Comparison of ENCODE assay signal across 11 mouse cellular contexts in genomic region chr11:72959924-72960679, GRCm38 (mm10). TPM values are rescaled to one million over a fixed set of nuclear protein-coding genes. Genes with fewer than 3 reads are reported as not detected.
DNase-seq lines count a peak whose midpoint lies in the region; ATAC-seq lines count a peak whose summit lies in the region.
"Had no signal": no experiment of that assay in that cellular context is flagged by ENCODE, and none has a peak within 500 bp of the region (broad histone marks: within the 10 kb centered on the region; RNA-seq: fewer than 3 reads in every experiment).

No protein-coding gene starts in this region.

- no peak overlapping the region for H3K27ac ChIP-seq in heart, embryonic 14.5 days (replicated peaks in 1 of 2; ENCODE audit: control insufficient read depth in 1 of 2, insufficient read depth in 1 of 2, low read depth in 2 of 2, low read length in 2 of 2)
- H3K27ac ChIP-seq in midbrain, embryonic 11.5 days (ENCODE audit: low read depth, low read length): no peak overlapping the region
- no peak overlapping the region for H3K27ac ChIP-seq in midbrain, embryonic 10.5 days (replicated peaks)
- H3K27ac ChIP-seq in limb, embryonic 10.5 days: no peak overlapping the region
- no peak overlapping the region for H3K27ac ChIP-seq in stomach, embryonic 16.5 days (ENCODE audit: low read length)
- H3K27ac ChIP-seq: forebrain, embryonic 10.5 days had no signal

- ATAC-seq in heart, embryonic 14.5 days (ENCODE audit: insufficient number of reproducible peaks, insufficient read depth, low FRiP score, low read depth): no peak
- ATAC-seq in midbrain, embryonic 11.5 days (ENCODE audit: low FRiP score): no peak
- no peak for ATAC-seq in stomach, embryonic 16.5 days (ENCODE audit: insufficient read depth, low FRiP score)

- no peak for DNase-seq in heart, postnatal 14 days
- DNase-seq in midbrain, embryonic 11.5 days (ENCODE audit: low spot score, missing footprints): peak; percentile 77
- no peak for DNase-seq in midbrain, embryonic 10.5 days (ENCODE audit: low spot score)
- no peak for DNase-seq in limb, embryonic 10.5 days (ENCODE audit: low spot score)
- DNase-seq in right cerebral cortex, postnatal 36 days (ENCODE audit: low spot score in 2 of 2): no peak
- DNase-seq in left cerebral cortex, adult 18-20 months (ENCODE audit: low spot score in 2 of 2): no peak
- DNase-seq: cerebellum, adult 2 months; layer of hippocampus, postnatal 36 days had no signal

- H3K36me3 ChIP-seq in heart, embryonic 14.5 days (ENCODE audit: control insufficient read depth, insufficient read depth, low read length): no peaks in the 10 kb centered on the region
- H3K36me3 ChIP-seq in midbrain, embryonic 11.5 days (ENCODE audit: control insufficient read depth, insufficient read depth, low read length): no peaks in the 10 kb centered on the region
- no peaks in the 10 kb centered on the region for H3K36me3 ChIP-seq in midbrain, embryonic 10.5 days
- no peaks in the 10 kb centered on the region for H3K36me3 ChIP-seq in limb, embryonic 10.5 days
- no peaks in the 10 kb centered on the region for H3K36me3 ChIP-seq in stomach, embryonic 16.5 days (ENCODE audit: control insufficient read depth, insufficient read depth, low read length)
- H3K36me3 ChIP-seq: forebrain, embryonic 10.5 days had no signal

- no peaks in the 10 kb centered on the region for H3K9me3 ChIP-seq in heart, embryonic 14.5 days (ENCODE audit: control insufficient read depth, low read length)
- no peaks in the 10 kb centered on the region for H3K9me3 ChIP-seq in midbrain, embryonic 11.5 days (ENCODE audit: control insufficient read depth, low read length)
- no peaks in the 10 kb centered on the region for H3K9me3 ChIP-seq in midbrain, embryonic 10.5 days (replicated peaks)
- no peaks in the 10 kb centered on the region for H3K9me3 ChIP-seq in limb, embryonic 10.5 days (replicated peaks)
- H3K9me3 ChIP-seq in stomach, embryonic 16.5 days (replicated peaks; ENCODE audit: control insufficient read depth, low read length): no peaks in the 10 kb centered on the region
- H3K9me3 ChIP-seq: forebrain, embryonic 10.5 days had no signal

- peaks cover 30% of the 10 kb centered on the region for H3K27me3 ChIP-seq in heart, embryonic 14.5 days (ENCODE audit: control insufficient read depth, insufficient read depth, low read length)
- H3K27me3 ChIP-seq in midbrain, embryonic 11.5 days (ENCODE audit: control insufficient read depth, insufficient read depth, low read length): peaks cover 36% of the 10 kb centered on the region
- H3K27me3 ChIP-seq in midbrain, embryonic 10.5 days (ENCODE audit: low read depth, poor library complexity, severe bottlenecking): peaks cover 58% of the 10 kb centered on the region
- peaks cover 71% of the 10 kb centered on the region for H3K27me3 ChIP-seq in limb, embryonic 10.5 days (ENCODE audit: low read depth, poor library complexity, severe bottlenecking)
- 0 out of 2 replicates have a peak, but pooled peaks cover 4% of the 10 kb centered on the region for H3K27me3 ChIP-seq in stomach, embryonic 16.5 days (ENCODE audit: control insufficient read depth, insufficient read depth, low read length)

- H3K4me2 ChIP-seq in heart, embryonic 14.5 days (ENCODE audit: low read length): peak overlapping the region; percentile 70
- no peak overlapping the region for H3K4me2 ChIP-seq in midbrain, embryonic 11.5 days
- H3K4me2 ChIP-seq in stomach, embryonic 16.5 days (ENCODE audit: low read depth, low read length): peak overlapping the region; percentile 56

- 16% methylated on average over 15 of the region's 15 CpGs for WGBS in heart, embryonic 14.5 days
- 14% methylated on average over 15 of the region's 15 CpGs for WGBS in midbrain, embryonic 11.5 days
- 17% methylated on average over 15 of the region's 15 CpGs for WGBS in midbrain, embryonic 10.5 days
- 9% methylated on average over 15 of the region's 15 CpGs for WGBS in limb, embryonic 10.5 days
- WGBS in stomach, embryonic 16.5 days: 21% methylated on average over 15 of the region's 15 CpGs

- intact Hi-C loops in heart, postnatal 14 days (cut with DNase I): loop anchor here (5.0 kb wide), 2 partner anchors 32 to 33 kb away; no protein-coding TSS in a partner anchor

- H3K4me1 ChIP-seq in heart, embryonic 14.5 days (ENCODE audit: control insufficient read depth in 2 of 2, insufficient read depth in 2 of 2, low read length in 2 of 2): peaks cover 23 to 28% of the 10 kb centered on the region in 2 experiments
- no peaks in the 10 kb centered on the region for H3K4me1 ChIP-seq in midbrain, embryonic 11.5 days (ENCODE audit: control insufficient read depth, insufficient read depth, low read length)
- peaks cover 12% of the 10 kb centered on the region for H3K4me1 ChIP-seq in midbrain, embryonic 10.5 days
- peaks cover 13% of the 10 kb centered on the region for H3K4me1 ChIP-seq in limb, embryonic 10.5 days
- peaks cover 35% of the 10 kb centered on the region for H3K4me1 ChIP-seq in stomach, embryonic 16.5 days (ENCODE audit: control insufficient read depth, insufficient read depth, low read length)

- H3K4me3 ChIP-seq in heart, embryonic 14.5 days (ENCODE audit: control insufficient read depth in 1 of 2, insufficient read depth in 1 of 2, low read depth in 1 of 2, low read length in 2 of 2): no peak overlapping the region; a peak in 1 of 4 replicates
- H3K4me3 ChIP-seq in midbrain, embryonic 11.5 days (ENCODE audit: low read depth, low read length): no peak overlapping the region
- H3K4me3 ChIP-seq in midbrain, embryonic 10.5 days: no peak overlapping the region
- H3K4me3 ChIP-seq in limb, embryonic 10.5 days: peak overlapping the region; percentile 51
- no peak overlapping the region for H3K4me3 ChIP-seq in stomach, embryonic 16.5 days (replicated peaks; ENCODE audit: low read length)

- no peak overlapping the region for H3K9ac ChIP-seq in heart, embryonic 14.5 days (ENCODE audit: low read length)
- no peak overlapping the region for H3K9ac ChIP-seq in midbrain, embryonic 11.5 days (ENCODE audit: low read length)
- H3K9ac ChIP-seq in stomach, embryonic 16.5 days (ENCODE audit: low read length): no peak overlapping the region

RNA-seq across cellular contexts. Expression of gene Atp2a3, which starts 0.9 kb away (rescaled TPM):
- polyA plus RNA-seq in heart, embryonic 14.5 days (2014; fragmentation: Nextera tagmentation; extraction: Ambion mirVana): 2.6 and 2.9 TPM in 2 replicates
- total RNA-seq in heart, postnatal 14 days (2021): 10 to 100 TPM; 18.4 to 19.3 TPM
- polyA plus RNA-seq in midbrain, embryonic 11.5 days (2014; fragmentation: Nextera tagmentation; extraction: Ambion mirVana): 0.59 and 0.95 TPM in 2 replicates
- polyA plus RNA-seq in midbrain, embryonic 10.5 days (2016; fragmentation: Nextera tagmentation; extraction: Ambion mirVana): 1.2 TPM in 2 replicates
- polyA plus RNA-seq in limb, embryonic 10.5 days (2016; fragmentation: Nextera tagmentation; extraction: Ambion mirVana): 1.0 and 1.5 TPM in 2 replicates
- polyA plus RNA-seq in stomach, embryonic 16.5 days (2015; fragmentation: Nextera tagmentation; extraction: Ambion mirVana): 23.9 and 28.9 TPM in 2 replicates
- total RNA-seq in left cerebral cortex, adult 18-20 months (2021): 1 to 10 TPM; 6.6 to 8.5 TPM

RNA-seq across cellular contexts. Expression of gene P2rx1, which starts 38.8 kb away (rescaled TPM):
- polyA plus RNA-seq in heart, embryonic 14.5 days (2014; fragmentation: Nextera tagmentation; extraction: Ambion mirVana): 1.4 and 1.5 TPM in 2 replicates
- 1 to 10 TPM in 1 of 2 experiments, under 1 TPM in 1; 0.60 to 1.0 TPM for total RNA-seq in heart, postnatal 14 days (2021)
- polyA plus RNA-seq in midbrain, embryonic 11.5 days (2014; fragmentation: Nextera tagmentation; extraction: Ambion mirVana): 1.2 and 1.3 TPM in 2 replicates
- polyA plus RNA-seq in midbrain, embryonic 10.5 days (2016; fragmentation: Nextera tagmentation; extraction: Ambion mirVana): 1.2 TPM in 2 replicates
- 0.68 and 0.84 TPM in 2 replicates for polyA plus RNA-seq in limb, embryonic 10.5 days (2016; fragmentation: Nextera tagmentation; extraction: Ambion mirVana)
- polyA plus RNA-seq in stomach, embryonic 16.5 days (2015; fragmentation: Nextera tagmentation; extraction: Ambion mirVana): 25.4 and 30.6 TPM in 2 replicates
- under 1 TPM; 0.26 to 0.47 TPM for total RNA-seq in left cerebral cortex, adult 18-20 months (2021)

RNA-seq across cellular contexts. Expression of gene Camkk1, which starts 58.7 kb away (rescaled TPM):
- polyA plus RNA-seq in heart, embryonic 14.5 days (2014; fragmentation: Nextera tagmentation; extraction: Ambion mirVana): 0.81 and 1.2 TPM in 2 replicates
- 1 to 10 TPM; 1.4 to 1.8 TPM for total RNA-seq in heart, postnatal 14 days (2021)
- polyA plus RNA-seq in midbrain, embryonic 11.5 days (2014; fragmentation: Nextera tagmentation; extraction: Ambion mirVana): 3.7 and 4.2 TPM in 2 replicates
- 5.4 and 7.5 TPM in 2 replicates for polyA plus RNA-seq in midbrain, embryonic 10.5 days (2016; fragmentation: Nextera tagmentation; extraction: Ambion mirVana)
- polyA plus RNA-seq in limb, embryonic 10.5 days (2016; fragmentation: Nextera tagmentation; extraction: Ambion mirVana): 3.6 and 6.3 TPM in 2 replicates
- 13.9 and 15.5 TPM in 2 replicates for polyA plus RNA-seq in stomach, embryonic 16.5 days (2015; fragmentation: Nextera tagmentation; extraction: Ambion mirVana)
- total RNA-seq in left cerebral cortex, adult 18-20 months (2021): 100 to 1,000 TPM; 108 to 123 TPM

Comparison
In these comparisons a context has a peak if more than half of its experiments do, and no peak if none do; other contexts are left out.
1. RNA of gene P2rx1, which starts 38.8 kb away (polyA plus RNA-seq): 25.4 to 30.6 TPM in stomach, embryonic 16.5 days; 1.4 to 1.5 TPM in heart, embryonic 14.5 days, 1.2 to 1.3 TPM in midbrain, embryonic 11.5 days, 1.2 TPM in midbrain, embryonic 10.5 days and 0.68 to 0.84 TPM in limb, embryonic 10.5 days; every median in the first group is over 10 times any median in the second.